Mouse (Mus musculus) small intestine, adult 2 months (tissue): ENCODE data around the gene Ostf1.

Experiments
- CTCF ChIP-seq: fragments of 200-500 bp; IDR thresholded peaks from 2 replicates; pipeline ENCODE4 v1.5.1; 2012; ENCODE audit warnings: low read depth, mild to moderate bottlenecking, control low read depth, inconsistent platforms, low read length, moderate library complexity, mixed read lengths; ENCODE audit not compliant: insufficient replicate concordance, insufficient read length; ENCODE audit errors: extremely low read depth
- POLR2A ChIP-seq: fragments of 200-500 bp; IDR thresholded peaks from 2 replicates; pipeline ENCODE4 v1.6.1; 2012; ENCODE audit warnings: low read depth, mild to moderate bottlenecking, control low read depth, inconsistent platforms, low read length, moderate library complexity

DNA sequence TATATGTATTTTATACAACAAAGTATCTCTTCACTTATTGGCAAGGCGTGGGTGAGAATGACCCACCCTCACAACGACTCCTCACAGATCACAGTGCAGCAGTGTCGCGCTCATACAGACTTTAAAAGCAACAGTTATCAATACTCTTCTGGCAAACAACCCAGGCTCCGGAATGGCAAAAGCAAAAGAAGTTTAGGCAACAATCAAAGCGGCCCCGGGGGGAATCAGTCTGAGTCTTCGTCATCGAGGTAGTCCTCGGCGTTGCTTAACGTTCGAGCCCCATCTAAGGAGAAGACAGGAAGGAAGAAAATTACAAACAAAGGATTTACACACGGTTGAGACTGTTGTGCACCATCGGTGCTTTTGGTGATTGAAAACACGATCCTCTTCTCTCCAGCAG lies 50.6 kb downstream of the Ostf1 start:
- TF ChIP-seq CTCF (no peak), POLR2A (no peak)
